ENCODE assay signal across 29 mouse cellular contexts in genomic region chr9:57212448-57213222, GRCm38 (mm10). TPM values are rescaled to one million over a fixed set of nuclear protein-coding genes. Genes with fewer than 3 reads are reported as not detected.
DNase-seq lines count a peak whose midpoint lies in the region; ATAC-seq and TF ChIP-seq lines count a peak whose summit lies in the region.
"Had no signal": no experiment of that assay in that cellular context is flagged by ENCODE, and none has a peak within 500 bp of the region (broad histone marks: within the 10 kb centered on the region; RNA-seq: fewer than 3 reads in every experiment).

No protein-coding gene starts in this region.

- 71% methylated on average over 9 of the region's 9 CpGs for WGBS in liver, adult 2 months
- 66% methylated on average over 9 of the region's 9 CpGs for WGBS in liver, embryonic 11.5 days
- WGBS in limb, embryonic 10.5 days, result 39% methylated on average over 9 of the region's 9 CpGs
- 52% methylated on average over 9 of the region's 9 CpGs for WGBS in liver, embryonic 12.5 days (ENCODE audit: insufficient replicate concordance)

- no peaks in the 10 kb centered on the region for H3K36me3 ChIP-seq in liver, adult 2 months (ENCODE audit: control insufficient read depth, insufficient read depth, low read length)
- H3K36me3 ChIP-seq in liver, embryonic 11.5 days (ENCODE audit: control insufficient read depth, insufficient read depth, low read length), result no peaks in the 10 kb centered on the region
- H3K36me3 ChIP-seq in limb, embryonic 10.5 days, result no peaks in the 10 kb centered on the region
- no peaks in the 10 kb centered on the region for H3K36me3 ChIP-seq in myocyte (ENCODE audit: control insufficient read depth, insufficient read depth)
- H3K36me3 ChIP-seq in liver, embryonic 12.5 days, result no peaks in the 10 kb centered on the region
- H3K36me3 ChIP-seq: embryonic facial prominence, embryonic 12.5 days; forebrain, embryonic 12.5 days; heart, embryonic 12.5 days; hindbrain, embryonic 10.5 days; liver, embryonic 13.5 days had no signal

- H3K27ac ChIP-seq in liver, adult 2 months (replicated peaks; ENCODE audit: insufficient read depth, low read depth, low read length), result no peak overlapping the region; the same call in 1 of the 2 replicates
- no peak overlapping the region for H3K27ac ChIP-seq in liver, embryonic 11.5 days (ENCODE audit: low read depth, low read length)
- peak overlapping the region; percentile 58; the same call in 1 of the 2 replicates for H3K27ac ChIP-seq in limb, embryonic 10.5 days
- H3K27ac ChIP-seq in liver, embryonic 12.5 days, result no peak overlapping the region
- H3K27ac ChIP-seq: embryonic facial prominence, embryonic 12.5 days; forebrain, embryonic 12.5 days; hindbrain, embryonic 10.5 days; liver, embryonic 13.5 days; stomach, postnatal 0 days had no signal

- peak; percentile 72 for DNase-seq in liver, adult 2 months (ENCODE audit: extremely low read depth, low read depth, low spot score)
- no peak for DNase-seq in liver, embryonic 11.5 days (ENCODE audit: low spot score)
- DNase-seq in forelimb bud, embryonic 11.5 days (ENCODE audit: low read depth, low spot score), result peak; percentile 38
- no peak for DNase-seq in limb, embryonic 10.5 days (ENCODE audit: low spot score)
- DNase-seq in layer of hippocampus, adult 18-20 months (ENCODE audit: low spot score in 2 of 2), result no peak
- DNase-seq in yolk sac, embryonic 10.5 days (ENCODE audit: low spot score), result no peak
- DNase-seq: cerebellum, adult 18-20 months; cerebellum, postnatal 25 days; gastrocnemius, postnatal 10 days; heart, postnatal 10 days; kidney, adult 18-20 months; kidney, postnatal 25 days; liver, embryonic 13.5 days; lung, adult 2 months had no signal

- no peaks in the 10 kb centered on the region for H3K79me2 ChIP-seq in liver, adult 2 months (ENCODE audit: control insufficient read depth, insufficient read depth, low read length)
- no peaks in the 10 kb centered on the region for H3K79me2 ChIP-seq in myocyte (ENCODE audit: control insufficient read depth, insufficient read depth)

- no peak for TF ChIP-seq CTCF in liver, adult 2 months (IDR thresholded peaks at IDR 0.05; ENCODE audit: low read depth, low read length)

- H3K9ac ChIP-seq in liver, adult 2 months (ENCODE audit: low read depth, low read length), result no peak overlapping the region
- no peak overlapping the region for H3K9ac ChIP-seq in liver, embryonic 11.5 days (ENCODE audit: low read depth, low read length)
- no peak overlapping the region for H3K9ac ChIP-seq in liver, embryonic 12.5 days
- H3K9ac ChIP-seq: embryonic facial prominence, embryonic 12.5 days; forebrain, embryonic 12.5 days; heart, embryonic 12.5 days; liver, embryonic 13.5 days had no signal

- no peak for ATAC-seq in liver, embryonic 11.5 days (replicated peaks; ENCODE audit: low FRiP score)
- ATAC-seq in liver, embryonic 12.5 days, result no peak
- ATAC-seq: hindbrain, embryonic 16.5 days; midbrain, embryonic 16.5 days had no signal

- H3K4me2 ChIP-seq in liver, embryonic 11.5 days, result no peak overlapping the region
- H3K4me2 ChIP-seq in myocyte (ENCODE audit: low read depth), result peak overlapping the region; percentile 6
- H3K4me2 ChIP-seq in liver, embryonic 12.5 days, result no peak overlapping the region
- H3K4me2 ChIP-seq: embryonic facial prominence, embryonic 12.5 days; forebrain, embryonic 12.5 days; heart, embryonic 12.5 days; liver, embryonic 13.5 days had no signal

- no peak for TF ChIP-seq POLR2A in liver, adult 2 months (IDR thresholded peaks at IDR 0.05; ENCODE audit: extremely low read depth, insufficient read depth, low read length)
- TF ChIP-seq POLR2A in myocyte (IDR thresholded peaks at IDR 0.05; ENCODE audit: insufficient read length, low read depth), result no peak

- no peaks in the 10 kb centered on the region for H3K9me3 ChIP-seq in liver, embryonic 11.5 days (ENCODE audit: control insufficient read depth, low read length)
- no peaks in the 10 kb centered on the region for H3K9me3 ChIP-seq in limb, embryonic 10.5 days (replicated peaks)
- H3K9me3 ChIP-seq in liver, embryonic 12.5 days (replicated peaks), result no peaks in the 10 kb centered on the region
- H3K9me3 ChIP-seq: embryonic facial prominence, embryonic 12.5 days; forebrain, embryonic 12.5 days; heart, embryonic 12.5 days; hindbrain, embryonic 10.5 days; liver, embryonic 13.5 days; megakaryocyte, embryonic 14.5 days had no signal

- peaks cover 11% of the 10 kb centered on the region for H3K4me1 ChIP-seq in liver, adult 2 months (ENCODE audit: control insufficient read depth, insufficient read depth, low read length)
- H3K4me1 ChIP-seq in liver, embryonic 11.5 days (replicated peaks; ENCODE audit: control insufficient read depth, insufficient read depth, low read length), result no peaks in the 10 kb centered on the region
- peaks cover 13% of the 10 kb centered on the region for H3K4me1 ChIP-seq in limb, embryonic 10.5 days
- no peaks in the 10 kb centered on the region for H3K4me1 ChIP-seq in liver, embryonic 12.5 days
- H3K4me1 ChIP-seq: embryonic facial prominence, embryonic 12.5 days; forebrain, embryonic 12.5 days; heart, embryonic 12.5 days; hindbrain, embryonic 10.5 days; liver, embryonic 13.5 days; megakaryocyte, embryonic 14.5 days had no signal

- H3ac ChIP-seq in myocyte (ENCODE audit: control insufficient read depth, insufficient read length), result no peak overlapping the region

- no peaks in the 10 kb centered on the region for H3K27me3 ChIP-seq in liver, adult 2 months (ENCODE audit: control insufficient read depth, insufficient read depth, low read length)
- no peaks in the 10 kb centered on the region for H3K27me3 ChIP-seq in liver, embryonic 11.5 days (replicated peaks; ENCODE audit: control insufficient read depth, insufficient read depth, low read length)
- H3K27me3 ChIP-seq in limb, embryonic 10.5 days (ENCODE audit: low read depth, poor library complexity, severe bottlenecking), result no peaks in the 10 kb centered on the region
- no peaks in the 10 kb centered on the region for H3K27me3 ChIP-seq in myocyte (ENCODE audit: control insufficient read depth, insufficient read depth, insufficient read length)
- H3K27me3 ChIP-seq in liver, embryonic 12.5 days (replicated peaks), result no peaks in the 10 kb centered on the region
- H3K27me3 ChIP-seq: embryonic facial prominence, embryonic 12.5 days; forebrain, embryonic 12.5 days; liver, embryonic 13.5 days had no signal

- no peak overlapping the region for H3K4me3 ChIP-seq in liver, adult 2 months (ENCODE audit: insufficient read depth, low read depth, low read length)
- no peak overlapping the region for H3K4me3 ChIP-seq in liver, embryonic 11.5 days (ENCODE audit: low read depth, low read length)
- no peak overlapping the region for H3K4me3 ChIP-seq in limb, embryonic 10.5 days
- H3K4me3 ChIP-seq in myocyte, result no peak overlapping the region
- H3K4me3 ChIP-seq in liver, embryonic 12.5 days, result no peak overlapping the region
- H3K4me3 ChIP-seq: embryonic facial prominence, embryonic 12.5 days; forebrain, embryonic 12.5 days; heart, embryonic 12.5 days; hindbrain, embryonic 10.5 days; liver, embryonic 13.5 days; megakaryocyte, embryonic 14.5 days had no signal

TF ChIP-seq in myocyte, 11 proteins besides CTCF, POLR2A, EP300 and RAD21:
- TF ChIP-seq MYOD1 (IDR thresholded peaks at IDR 0.05; ENCODE audit: control insufficient read depth in 1 of 3, insufficient read length in 2 of 3, low read depth in 2 of 3) (peak in 1 of 3 experiments; percentile 24), USF1 (IDR thresholded peaks at IDR 0.05; ENCODE audit: low read depth) (no peak)

RNA-seq across cellular contexts. Expression of gene Trcg1, which starts 23.7 kb away (rescaled TPM):
- total RNA-seq in liver, adult 2 months (2014; rRNA removed), result not detected in 2 replicates
- not detected in 2 replicates for polyA plus RNA-seq in liver, adult 2 months (2012; rRNA removed)
- not detected in 2 replicates for polyA plus RNA-seq in liver, embryonic 11.5 days (2014; fragmentation: Nextera tagmentation; extraction: Ambion mirVana)
- not detected in 2 replicates for polyA plus RNA-seq in limb, embryonic 10.5 days (2016; fragmentation: Nextera tagmentation; extraction: Ambion mirVana)
- polyA plus RNA-seq in myocyte (2012; fragmentation: generic; extraction: Trizol), result not detected
- not detected for total RNA-seq in layer of hippocampus, adult 18-20 months (2021)
- polyA plus RNA-seq in liver, embryonic 12.5 days (2016; fragmentation: Nextera tagmentation; extraction: Ambion mirVana), result not detected in 2 replicates
- total RNA-seq: adrenal gland, adult 18-20 months; gastrocnemius, postnatal 10 days; granulocyte monocyte progenitor cell, adult 5-6 weeks; heart, postnatal 10 days; left cerebral cortex, postnatal 25 days had no signal
- polyA plus RNA-seq: embryonic facial prominence, embryonic 12.5 days; forebrain, embryonic 12.5 days; heart, embryonic 12.5 days; hindbrain, embryonic 10.5 days; liver, embryonic 13.5 days; lung, adult 2 months; midbrain, embryonic 16.5 days; neural tube, embryonic 14.5 days; stomach, postnatal 0 days; thymus, postnatal 0 days had no signal

RNA-seq across cellular contexts. Expression of gene 1700017B05Rik, which starts 49.8 kb away (rescaled TPM):
- 1.7 and 4.4 TPM in 2 replicates for total RNA-seq in liver, adult 2 months (2014; rRNA removed)
- polyA plus RNA-seq in liver, adult 2 months (2012; rRNA removed), result 4.9 and 6.3 TPM in 2 replicates
- 27.0 and 29.5 TPM in 2 replicates for polyA plus RNA-seq in liver, embryonic 11.5 days (2014; fragmentation: Nextera tagmentation; extraction: Ambion mirVana)
- 17.7 and 19.2 TPM in 2 replicates for polyA plus RNA-seq in limb, embryonic 10.5 days (2016; fragmentation: Nextera tagmentation; extraction: Ambion mirVana)
- polyA plus RNA-seq in myocyte (2012; fragmentation: generic; extraction: Trizol), result 30.3 TPM
- 10 to 100 TPM; 30.6 to 32.1 TPM for total RNA-seq in layer of hippocampus, adult 18-20 months (2021)
- polyA plus RNA-seq in liver, embryonic 12.5 days (2016; fragmentation: Nextera tagmentation; extraction: Ambion mirVana), result 22.2 and 23.4 TPM in 2 replicates

RNA-seq across cellular contexts. Expression of gene Commd4, which starts 54.5 kb away (rescaled TPM):
- total RNA-seq in liver, adult 2 months (2014; rRNA removed), result 22.7 and 23.6 TPM in 2 replicates
- polyA plus RNA-seq in liver, adult 2 months (2012; rRNA removed), result 73.5 and 86.9 TPM in 2 replicates
- polyA plus RNA-seq in liver, embryonic 11.5 days (2014; fragmentation: Nextera tagmentation; extraction: Ambion mirVana), result 94.4 and 96.7 TPM in 2 replicates
- 106 and 107 TPM in 2 replicates for polyA plus RNA-seq in limb, embryonic 10.5 days (2016; fragmentation: Nextera tagmentation; extraction: Ambion mirVana)
- polyA plus RNA-seq in myocyte (2012; fragmentation: generic; extraction: Trizol), result 57.3 TPM
- total RNA-seq in layer of hippocampus, adult 18-20 months (2021), result 10 to 100 TPM; 83.8 to 84.6 TPM
- polyA plus RNA-seq in liver, embryonic 12.5 days (2016; fragmentation: Nextera tagmentation; extraction: Ambion mirVana), result 62.8 and 64.2 TPM in 2 replicates

Comparison
In these comparisons a context has a peak if more than half of its experiments do, and no peak if none do; other contexts are left out.
1. DNase-seq: peak in liver, adult 2 months (single experiment) and forelimb bud, embryonic 11.5 days (single experiment); none in liver, embryonic 11.5 days (single experiment), limb, embryonic 10.5 days (single experiment), layer of hippocampus, adult 18-20 months (0 of 2) and yolk sac, embryonic 10.5 days (single experiment).